Mouse (Mus musculus): ENCODE measurements at regions not wholly inside any gene's neighbourhood (a gene's known extent, or its start where the extent isn't known, plus 50 kb on each side); places are given as distances from the start of the nearest gene placed in this dataset.
A peak's percentile ranks its signal among the peaks of the same experiment; 100 is the strongest.

DNA sequence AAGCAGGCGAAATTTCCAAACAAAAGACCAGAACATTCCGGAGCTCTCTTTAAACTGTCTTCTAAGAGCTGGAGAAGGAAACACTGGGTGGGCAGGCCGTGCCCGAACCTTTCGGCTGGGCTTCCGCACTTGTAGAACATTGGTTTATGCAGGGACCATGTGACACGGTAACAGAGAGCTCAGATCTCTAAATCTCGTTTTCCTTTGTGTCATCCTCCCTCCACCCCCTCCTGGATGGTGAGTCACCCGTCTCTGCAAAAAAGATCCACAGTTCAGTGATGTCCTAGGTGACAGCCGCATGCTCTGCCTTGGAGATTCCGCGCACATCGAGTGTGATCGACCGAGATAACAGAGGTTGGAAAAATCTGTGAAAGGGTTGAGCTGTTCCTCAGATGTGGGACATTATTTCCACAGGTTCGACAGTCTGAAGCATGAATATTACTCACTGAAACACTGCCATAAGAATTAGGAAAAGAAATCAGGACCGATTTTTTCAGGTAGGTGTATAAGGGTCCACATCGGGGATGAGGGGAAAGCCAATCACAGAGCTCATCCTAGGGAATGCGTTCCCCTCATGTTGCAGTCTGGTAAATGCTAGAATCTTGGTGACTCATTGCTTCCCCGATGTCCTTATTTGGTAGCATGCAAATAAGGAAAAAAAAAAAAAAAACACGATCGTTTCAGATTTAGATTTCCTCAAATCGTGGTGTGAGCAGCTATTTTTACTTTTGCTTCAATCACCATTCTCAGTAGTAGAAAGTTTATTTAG, 70.0 kb upstream of the Foxo1 start:
- no peak for DNase-seq (ENCODE audit: low spot score)

DNA sequence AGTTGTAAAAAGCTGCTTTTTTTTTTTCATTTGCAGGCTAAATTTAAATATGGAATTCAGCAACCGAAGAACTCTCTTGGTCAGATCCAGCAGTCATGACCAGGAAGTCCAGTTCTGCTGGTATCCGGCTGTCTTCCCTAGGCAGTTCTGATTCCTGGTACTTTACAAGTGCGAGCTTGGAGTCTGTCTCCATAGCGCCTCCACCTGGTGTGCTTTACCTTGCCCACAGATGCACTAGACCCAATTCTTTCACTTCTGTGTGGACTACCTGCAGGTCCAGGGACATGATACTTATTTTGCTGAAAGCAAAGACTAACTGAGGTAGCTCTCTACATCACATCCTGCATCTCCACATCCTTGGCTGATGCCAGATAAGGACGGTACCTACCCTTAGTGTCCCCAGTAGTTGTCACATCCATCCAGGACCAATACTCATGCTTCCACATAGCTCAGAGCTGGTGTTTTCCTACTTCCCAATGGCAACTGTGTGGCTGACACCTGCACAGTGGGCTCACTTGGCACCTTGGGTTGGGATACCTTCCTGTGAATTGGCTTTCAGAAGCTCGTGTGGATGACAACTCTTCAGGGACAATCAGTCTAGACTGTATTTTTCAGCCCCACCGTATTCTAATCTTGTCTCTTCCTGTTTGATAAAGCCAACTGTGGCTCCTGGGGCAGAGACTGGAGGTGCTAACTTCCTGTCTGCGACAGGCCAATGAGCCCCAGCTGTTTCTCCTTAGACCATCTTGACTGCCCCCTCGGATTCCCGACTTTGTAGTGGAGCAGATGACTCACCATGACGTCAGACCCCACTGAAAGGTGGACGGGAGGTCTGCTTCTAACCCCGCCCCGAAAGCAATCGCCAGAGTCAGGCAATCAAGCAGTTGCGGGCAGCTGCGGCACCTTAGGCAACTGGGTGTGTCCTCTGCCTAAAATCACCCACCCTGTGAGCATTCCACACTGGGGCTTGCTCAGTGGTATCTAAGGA, 69.1 kb upstream of the Foxo1 start:
- no peak for DNase-seq (ENCODE audit: low spot score)

- DNase-seq (ENCODE audit: low spot score) = no peak
Measured at GRCm38 (mm10) chr3:52200106-52200505, 68.0 kb upstream of the Foxo1 start.

GRCm38 (mm10) chr3:52210556-52211302, 57.4 kb upstream of the Foxo1 start:
- DNase-seq (ENCODE audit: low spot score) = peak; percentile 39

DNA sequence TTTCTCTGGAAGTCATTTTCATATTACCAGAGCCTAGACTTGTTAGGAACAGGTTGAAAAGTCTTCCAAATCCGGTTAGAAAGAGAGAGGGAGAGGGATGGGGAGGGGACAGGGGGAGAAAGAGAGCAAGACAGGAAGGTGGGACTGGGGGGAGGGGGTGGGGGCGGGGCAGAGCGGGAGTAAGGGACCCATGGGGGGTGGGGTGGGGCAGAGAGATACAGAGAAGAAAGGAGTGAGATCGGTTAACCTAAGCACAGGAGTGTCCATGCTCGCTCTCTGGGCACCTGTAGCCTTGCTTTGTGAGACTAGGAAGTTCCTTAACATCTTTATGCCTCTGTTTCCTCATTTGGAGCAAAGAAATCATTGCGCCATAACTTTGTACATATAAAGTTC, 56.8 kb upstream of the Foxo1 start:
- DNase-seq (ENCODE audit: low spot score) = peak; percentile 36

- no peak for DNase-seq (ENCODE audit: low spot score)
Measured at GRCm38 (mm10) chr3:52214114-52214513, 54.0 kb upstream of the Foxo1 start.

- DNase-seq (ENCODE audit: low spot score) = no peak
Measured at GRCm38 (mm10) chr3:52215083-52215482, 53.1 kb upstream of the Foxo1 start.
